Mouse (Mus musculus) megakaryocyte, adult 5-6 weeks (primary cell): ENCODE measurements around the gene Herc4. TPM values are rescaled to one million over a fixed set of nuclear protein-coding genes. Genes with fewer than 3 reads are reported as not detected.

Experiments used
- ATAC-seq: 2 replicates; pipeline ENCODE4 v1.8.0; 2016; ENCODE audit warnings: mild to moderate bottlenecking, inconsistent platforms; ENCODE audit not compliant: poor library complexity, severe bottlenecking
- total RNA-seq, 2 experiments: library from RNA; stranded (forward) in 1 of 2; stranded (reverse) in 1 of 2; fragments of 153-499, 151-499 nt in 1 of 2; fragments of 221-1000, 200-1000 nt in 1 of 2; gene quantifications; 2 replicates each; pipeline versions ENCODE4 v1.2.3 to v1.2.4; 2015 to 2017

Gene Herc4
- total RNA-seq, 2 experiments from 2014 or later, result 133 to 199 TPM

DNA sequence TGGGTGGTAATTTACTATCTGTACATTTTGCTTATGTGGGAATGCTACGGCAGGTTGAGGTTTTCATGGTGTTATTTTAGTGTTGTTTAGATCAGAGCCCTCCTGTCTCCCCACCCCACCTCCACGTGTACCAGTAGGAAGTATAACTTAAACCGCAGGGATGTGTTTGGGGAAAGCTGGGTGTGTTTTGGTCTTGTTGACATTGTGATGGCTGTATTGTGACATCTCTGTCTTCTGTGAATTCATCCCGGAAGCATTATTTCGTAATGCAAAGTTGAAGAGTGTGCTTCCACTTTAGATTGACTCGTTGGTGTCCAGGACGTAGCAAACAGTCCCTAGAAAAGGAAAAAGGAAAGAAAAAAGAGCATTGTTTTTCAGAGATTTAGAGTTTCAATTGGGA is 3.8 kb downstream of the Herc4 start:
- ATAC-seq, result peak; percentile 52

- no peak for ATAC-seq
Measured at GRCm38 (mm10) chr10:63248421-63248820, 4.8 kb downstream of the Herc4 start.

DNA sequence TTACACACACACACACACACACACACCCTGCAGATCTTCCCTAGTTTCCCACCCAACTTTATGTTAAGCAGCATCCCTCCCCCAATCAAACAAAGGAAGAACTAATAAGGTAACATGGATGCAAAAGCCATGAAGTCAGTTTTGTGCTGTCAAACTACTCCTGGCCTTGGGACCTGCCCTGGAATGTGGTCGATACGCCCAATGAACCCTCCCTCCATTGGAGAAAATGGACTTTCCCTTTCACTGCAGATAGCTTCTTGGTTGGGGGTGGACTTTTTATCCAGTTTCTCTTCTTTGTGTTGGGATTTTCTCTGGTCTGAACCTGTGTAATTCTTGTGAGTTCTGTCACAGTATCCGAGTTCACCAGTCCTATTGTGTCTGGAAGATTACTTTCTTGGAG is 15.1 kb downstream of the Herc4 start:
- no peak for ATAC-seq

DNA sequence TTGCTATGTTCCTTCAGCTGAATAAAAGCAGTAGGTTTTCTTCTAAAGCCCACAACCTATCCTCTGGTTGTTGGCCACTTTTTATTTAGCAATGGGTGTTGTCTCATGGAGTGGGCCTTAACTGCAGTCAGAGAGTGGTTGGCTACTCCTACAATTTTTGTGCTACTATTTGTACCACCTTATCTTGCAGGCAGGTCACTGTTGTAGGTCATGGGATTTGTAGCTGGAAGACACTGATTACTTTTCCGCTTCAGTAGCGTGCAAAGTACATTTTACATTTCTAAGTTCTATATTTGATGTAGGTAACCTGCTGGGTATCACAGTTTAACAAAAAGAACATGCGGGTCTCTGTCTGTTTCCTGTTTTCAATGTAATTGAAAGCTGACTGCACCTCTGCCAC is 15.7 kb downstream of the Herc4 start:
- no peak for ATAC-seq

DNA sequence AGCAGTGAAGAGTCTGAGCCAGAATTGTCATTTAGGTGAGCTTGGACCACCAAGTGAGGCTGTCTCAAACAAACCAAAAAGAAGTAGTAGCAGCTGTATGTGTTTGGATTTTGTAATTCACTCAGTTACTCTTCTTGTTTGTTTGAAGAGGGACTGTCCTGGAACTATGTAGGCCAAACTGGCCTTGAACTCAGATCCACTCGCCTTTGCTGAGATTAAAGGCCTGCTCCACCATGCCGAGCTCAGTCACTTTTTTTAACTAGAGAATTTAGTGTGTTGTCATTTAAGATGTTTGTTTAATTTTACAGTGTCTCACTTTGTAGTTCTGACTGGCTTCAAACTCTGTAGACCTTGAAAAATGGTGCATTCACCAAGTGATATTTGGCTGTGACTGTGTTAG is 24.3 kb downstream of the Herc4 start:
- no peak for ATAC-seq

- ATAC-seq, result peak; percentile 33; the same call in 1 of the 2 replicates
Measured at GRCm38 (mm10) chr10:63272401-63272800, 28.8 kb downstream of the Herc4 start.

DNA sequence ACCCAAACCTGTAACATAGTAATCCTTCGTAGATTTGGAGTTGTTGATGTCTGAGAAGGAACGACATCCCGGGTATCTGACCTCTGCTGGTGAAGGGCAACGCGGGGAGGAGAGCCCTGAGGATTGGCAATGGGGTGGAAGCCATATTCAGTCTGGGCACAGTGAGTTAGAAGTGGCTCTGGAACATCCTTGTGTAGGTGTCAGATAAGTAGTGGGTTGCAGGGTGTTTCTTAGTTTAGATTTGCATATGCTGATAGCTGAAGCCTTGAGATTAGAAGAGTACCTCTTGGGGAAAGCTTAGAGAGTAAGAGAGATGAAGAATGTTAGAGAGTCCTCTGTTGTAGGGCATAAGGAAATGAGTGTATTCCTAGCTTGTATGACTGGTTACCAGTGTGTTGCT is 29.3 kb downstream of the Herc4 start:
- no peak for ATAC-seq

DNA sequence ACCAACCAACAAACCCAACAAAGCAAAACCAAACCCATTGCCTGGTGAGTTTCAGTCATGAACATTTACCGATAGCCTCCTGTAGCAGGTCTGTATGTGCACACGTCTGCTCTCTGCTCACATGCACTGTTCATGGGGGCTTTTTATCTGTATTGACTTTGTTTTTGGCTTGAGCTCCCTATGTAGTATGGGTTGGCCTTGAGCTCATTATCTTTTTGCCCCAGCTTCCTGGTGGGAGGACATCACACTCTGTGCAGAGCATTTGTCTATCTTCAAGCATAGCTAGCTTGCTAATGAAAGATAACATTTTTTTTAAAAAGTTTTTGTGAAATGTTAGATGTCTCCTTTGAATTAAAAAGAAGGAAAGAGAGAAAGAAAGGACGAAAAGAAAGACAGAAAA is 33.4 kb downstream of the Herc4 start:
- 0 out of 2 replicates have a peak, but pooled peaks have one; percentile 27 for ATAC-seq

GRCm38 (mm10) chr10:63279851-63280250 is 36.2 kb downstream of the Herc4 start:
- ATAC-seq, result no peak

DNA sequence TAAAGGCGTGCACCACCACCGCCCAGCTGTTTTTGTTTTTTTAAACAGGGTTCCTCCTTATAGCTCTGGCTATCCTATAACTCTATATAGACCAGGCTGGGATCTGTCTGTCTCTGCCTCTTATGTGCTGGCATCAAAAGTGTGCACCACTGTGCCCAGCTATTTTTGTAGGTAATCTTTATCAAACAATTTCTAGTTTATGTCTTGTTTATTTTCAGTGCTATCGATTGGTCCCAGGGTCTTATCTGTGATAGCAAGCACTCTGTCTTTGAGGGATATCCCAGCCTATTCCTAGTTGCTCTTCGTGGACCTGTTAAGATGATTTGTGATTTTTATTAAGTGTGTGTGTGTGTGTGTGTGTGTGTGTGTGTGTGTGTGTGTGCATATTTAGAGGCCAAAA is 38.8 kb downstream of the Herc4 start:
- no peak for ATAC-seq

- no peak for ATAC-seq
Measured at GRCm38 (mm10) chr10:63282846-63283245, 39.2 kb downstream of the Herc4 start.

GRCm38 (mm10) chr10:63302356-63302755 is 58.7 kb downstream of the Herc4 start:
- no peak for ATAC-seq

- peak; percentile 98 for ATAC-seq
Measured at GRCm38 (mm10) chr10:63308582-63309366, 65.2 kb downstream of the Herc4 start.

- no peak for ATAC-seq
Measured at GRCm38 (mm10) chr10:63313726-63314125, 70.1 kb downstream of the Herc4 start.

DNA sequence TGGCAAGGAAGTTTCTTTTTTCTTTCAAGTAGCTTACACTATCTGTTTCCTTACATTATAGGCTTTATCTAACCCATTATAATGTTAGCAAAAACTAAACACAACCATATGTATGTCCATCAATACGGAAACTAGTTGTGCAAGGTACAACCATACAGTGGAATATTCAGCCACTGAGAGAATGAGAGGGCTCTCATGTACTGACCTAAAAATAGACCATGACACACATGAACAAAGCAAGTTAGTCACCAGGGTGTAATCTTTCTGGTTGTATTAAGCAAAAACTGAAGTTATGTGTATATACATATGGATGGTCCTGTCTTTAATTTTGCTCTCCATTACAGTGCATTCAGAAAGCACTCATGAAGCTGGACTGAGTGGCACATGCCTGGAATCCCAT is 83.5 kb downstream of the Herc4 start:
- ATAC-seq, result no peak

- no peak for ATAC-seq
Measured at GRCm38 (mm10) chr10:63336901-63337300, 93.3 kb downstream of the Herc4 start.

- ATAC-seq, result no peak
Measured at GRCm38 (mm10) chr10:63337326-63337725, 93.7 kb downstream of the Herc4 start.

DNA sequence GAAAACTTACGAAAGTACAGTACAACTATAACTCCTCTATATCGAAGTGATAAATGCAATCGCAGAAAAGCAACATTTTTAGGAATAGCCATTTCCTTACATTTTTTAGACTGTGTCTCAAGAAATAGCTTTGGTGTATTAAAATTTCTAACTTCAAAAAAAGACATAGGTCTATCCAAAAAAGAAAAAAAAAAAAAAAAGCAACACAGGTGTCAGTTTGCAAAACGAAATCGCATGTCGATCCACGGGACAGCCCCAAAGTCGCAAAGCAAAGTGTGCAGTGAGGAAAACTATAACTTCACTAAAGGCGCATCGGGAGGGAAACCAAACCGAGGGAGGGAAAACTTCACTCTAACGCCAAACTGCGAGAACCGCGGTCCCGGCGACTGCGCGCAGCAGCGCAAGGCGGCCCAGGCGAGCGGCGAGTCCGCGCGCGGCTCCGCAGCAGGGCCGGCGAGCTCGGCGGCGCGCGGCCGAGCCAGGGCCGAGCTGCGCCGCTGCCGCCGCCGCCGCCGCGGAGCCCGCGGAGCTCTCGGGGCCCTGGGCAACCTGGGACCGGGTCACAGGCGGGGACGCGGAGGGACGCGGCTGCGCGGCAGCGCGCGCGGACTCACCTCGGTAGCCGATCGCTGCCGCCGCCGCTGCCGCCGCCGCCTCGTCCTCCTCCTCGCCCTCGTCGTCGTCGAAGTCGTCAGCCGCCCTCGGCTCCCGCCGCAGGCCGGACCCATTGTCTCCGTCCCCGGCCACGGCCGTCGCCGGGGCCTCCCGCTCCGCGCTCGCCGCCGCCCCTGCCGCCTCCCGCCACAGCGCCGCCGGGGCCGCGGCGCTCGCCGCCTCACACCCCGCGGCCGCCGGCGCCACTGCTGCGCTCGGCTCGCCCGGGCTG is 94.6 kb downstream of the Herc4 start:
- ATAC-seq, result peak; percentile 54

- ATAC-seq, result peak; percentile 88
Measured at GRCm38 (mm10) chr10:63338914-63339643, 95.5 kb downstream of the Herc4 start.

DNA sequence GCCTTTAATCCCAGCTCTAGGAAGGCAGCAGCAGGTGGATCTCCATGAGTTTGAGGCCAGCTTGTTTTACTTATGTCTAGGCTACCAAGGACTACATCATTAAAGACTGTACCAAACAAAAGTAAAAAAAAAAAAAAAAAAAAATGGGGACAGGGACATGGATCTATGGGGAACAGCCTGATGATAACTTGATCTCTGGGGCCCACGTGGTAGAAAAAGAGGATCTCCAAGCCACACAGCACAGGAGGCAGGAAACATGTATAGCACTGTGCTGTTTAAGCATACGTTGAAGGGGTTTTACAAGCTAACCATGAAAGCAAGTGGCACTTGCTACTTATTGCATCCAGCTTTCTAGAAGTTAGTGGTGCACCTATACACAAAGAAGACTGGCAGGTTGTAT is 97.7 kb downstream of the Herc4 start:
- ATAC-seq, result no peak

DNA sequence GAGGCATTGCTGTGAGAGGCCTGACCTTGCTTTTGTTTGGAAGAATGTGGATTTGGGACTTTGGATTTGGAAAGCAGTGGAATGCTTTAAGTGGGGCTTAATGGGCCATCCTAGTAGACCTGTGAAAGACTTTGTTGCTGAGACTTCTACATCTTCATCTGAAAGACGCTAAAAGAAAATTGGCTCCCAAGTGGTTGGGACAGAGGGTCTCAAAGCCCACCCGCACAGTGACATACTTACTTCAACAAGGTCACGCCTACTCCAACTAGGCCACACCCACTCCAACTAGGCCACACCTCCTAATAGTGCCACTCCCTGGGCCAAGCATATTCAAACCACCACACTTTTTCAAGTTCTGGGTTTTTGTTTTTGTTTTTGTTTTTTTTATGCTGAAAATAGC is 101.1 kb downstream of the Herc4 start:
- ATAC-seq, result no peak
